10 mouse cellular contexts compared by ENCODE assay signal in the genomic region with DNA sequence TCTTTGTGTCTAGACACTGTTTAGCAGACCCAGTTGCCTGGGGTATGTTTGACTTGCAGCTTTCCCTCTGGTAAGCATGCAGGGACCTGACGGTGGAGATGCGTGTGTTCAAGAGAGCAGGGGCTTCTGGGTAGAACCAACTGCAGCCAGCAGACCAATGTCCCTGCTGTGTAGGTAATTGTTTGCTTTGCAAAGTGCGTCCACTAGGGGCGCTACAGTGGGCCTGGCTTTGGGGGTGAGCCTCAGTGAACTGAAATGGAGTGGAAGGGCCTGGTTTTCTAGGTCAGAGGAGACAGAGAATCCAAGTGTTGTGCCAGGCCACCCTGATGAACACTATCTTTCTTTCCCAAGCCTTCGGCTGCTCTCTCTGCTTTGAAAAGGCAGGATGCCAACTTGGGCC.
DNase-seq lines count a peak whose midpoint lies in the region; ATAC-seq and TF ChIP-seq lines count a peak whose summit lies in the region.
"Had no signal": no experiment of that assay in that cellular context is flagged by ENCODE, and none has a peak within 500 bp of the region (broad histone marks: within the 10 kb centered on the region; RNA-seq: fewer than 3 reads in every experiment).

No protein-coding gene starts in this region.

- no peak overlapping the region for H3K27ac ChIP-seq in kidney, postnatal 0 days
- no peak overlapping the region for H3K27ac ChIP-seq in kidney, embryonic 16.5 days (ENCODE audit: low read length)
- H3K27ac ChIP-seq in MEL (ENCODE audit: control insufficient read depth, low read depth, low read length) = no peak overlapping the region
- H3K27ac ChIP-seq in hindbrain, embryonic 10.5 days = no peak overlapping the region; the same call in 1 of the 2 replicates
- no peak overlapping the region for H3K27ac ChIP-seq in stomach, postnatal 0 days (replicated peaks)
- H3K27ac ChIP-seq: heart, embryonic 15.5 days had no signal

- H3K4me2 ChIP-seq in kidney, postnatal 0 days (ENCODE audit: low read length) = no peak overlapping the region
- H3K4me2 ChIP-seq in kidney, embryonic 16.5 days (replicated peaks; ENCODE audit: low read depth, low read length) = no peak overlapping the region
- H3K4me2 ChIP-seq in stomach, postnatal 0 days (replicated peaks; ENCODE audit: low read depth) = no peak overlapping the region
- H3K4me2 ChIP-seq: heart, embryonic 15.5 days; midbrain, embryonic 12.5 days had no signal

- TF ChIP-seq EP300 in MEL (IDR thresholded peaks at IDR 0.05; ENCODE audit: low read depth in 1 of 2, low read length in 2 of 2) = no peak
- TF ChIP-seq EP300 in stomach, postnatal 0 days (optimal IDR thresholded peaks at IDR 0.05) = no peak

- no peaks in the 10 kb centered on the region for H3K4me1 ChIP-seq in kidney, postnatal 0 days (replicated peaks; ENCODE audit: insufficient read depth, low read length)
- H3K4me1 ChIP-seq in kidney, embryonic 16.5 days (ENCODE audit: insufficient read depth, low read length) = no peaks in the 10 kb centered on the region
- no peaks in the 10 kb centered on the region for H3K4me1 ChIP-seq in MEL (ENCODE audit: control insufficient read depth in 1 of 2, insufficient read depth in 2 of 2, low read length in 2 of 2)
- peaks cover 30% of the 10 kb centered on the region for H3K4me1 ChIP-seq in hindbrain, embryonic 10.5 days (replicated peaks)
- H3K4me1 ChIP-seq in stomach, postnatal 0 days (replicated peaks; ENCODE audit: control insufficient read depth, insufficient read depth) = no peaks in the 10 kb centered on the region

- no peaks in the 10 kb centered on the region for H3K27me3 ChIP-seq in kidney, postnatal 0 days (ENCODE audit: insufficient read depth, low read length)
- no peaks in the 10 kb centered on the region for H3K27me3 ChIP-seq in kidney, embryonic 16.5 days (ENCODE audit: insufficient read depth, low read length)
- H3K27me3 ChIP-seq in MEL (ENCODE audit: control insufficient read depth in 1 of 2, insufficient read depth in 2 of 2, low read length in 2 of 2) = no peaks in the 10 kb centered on the region
- H3K27me3 ChIP-seq in hindbrain, embryonic 10.5 days (ENCODE audit: insufficient read depth, poor library complexity, severe bottlenecking) = peaks cover 3% of the 10 kb centered on the region; the same call in 1 of the 2 replicates
- H3K27me3 ChIP-seq in stomach, postnatal 0 days (ENCODE audit: control insufficient read depth, insufficient read depth, low read length) = no peaks in the 10 kb centered on the region
- H3K27me3 ChIP-seq: heart, embryonic 15.5 days; midbrain, embryonic 12.5 days had no signal

- H3K9me3 ChIP-seq in kidney, postnatal 0 days (replicated peaks; ENCODE audit: low read length) = no peaks in the 10 kb centered on the region
- no peaks in the 10 kb centered on the region for H3K9me3 ChIP-seq in kidney, embryonic 16.5 days (ENCODE audit: low read length)
- H3K9me3 ChIP-seq in MEL (replicated peaks; ENCODE audit: insufficient read depth, low read length) = no peaks in the 10 kb centered on the region
- H3K9me3 ChIP-seq in hindbrain, embryonic 10.5 days = no peaks in the 10 kb centered on the region
- no peaks in the 10 kb centered on the region for H3K9me3 ChIP-seq in stomach, postnatal 0 days (ENCODE audit: control insufficient read depth, low read length)
- H3K9me3 ChIP-seq: heart, embryonic 15.5 days; midbrain, embryonic 12.5 days had no signal

- H3K36me3 ChIP-seq in kidney, postnatal 0 days (ENCODE audit: insufficient read depth, low read length) = no peaks in the 10 kb centered on the region
- H3K36me3 ChIP-seq in kidney, embryonic 16.5 days (ENCODE audit: insufficient read depth, low read length) = no peaks in the 10 kb centered on the region
- no peaks in the 10 kb centered on the region for H3K36me3 ChIP-seq in MEL (ENCODE audit: control insufficient read depth in 1 of 2, insufficient read depth in 2 of 2, low read length in 2 of 2)
- H3K36me3 ChIP-seq in hindbrain, embryonic 10.5 days = no peaks in the 10 kb centered on the region
- no peaks in the 10 kb centered on the region for H3K36me3 ChIP-seq in stomach, postnatal 0 days (ENCODE audit: control insufficient read depth, insufficient read depth, low read length)
- H3K36me3 ChIP-seq: heart, embryonic 15.5 days; midbrain, embryonic 12.5 days had no signal

- H3K79me2 ChIP-seq in MEL (ENCODE audit: control insufficient read depth, insufficient read depth, low read length, poor library complexity) = no peaks in the 10 kb centered on the region

- no peak overlapping the region for H3K9ac ChIP-seq in kidney, postnatal 0 days (ENCODE audit: low read depth, low read length)
- no peak overlapping the region for H3K9ac ChIP-seq in kidney, embryonic 16.5 days (replicated peaks; ENCODE audit: low read length)
- H3K9ac ChIP-seq in MEL (ENCODE audit: control insufficient read depth, low read depth, low read length, poor library complexity, severe bottlenecking) = no peak overlapping the region
- no peak overlapping the region for H3K9ac ChIP-seq in stomach, postnatal 0 days (ENCODE audit: low read length)
- H3K9ac ChIP-seq: heart, embryonic 15.5 days; midbrain, embryonic 12.5 days had no signal

- DNase-seq in kidney, postnatal 0 days (ENCODE audit: low spot score) = peak; percentile 21
- DNase-seq in MEL (ENCODE audit: low read depth, low spot score) = no peak
- DNase-seq in cerebellum, adult 9-10 months = peak; percentile 25
- DNase-seq in hindbrain, embryonic 10.5 days (ENCODE audit: low spot score) = peak; percentile 51
- peak; percentile 33 for DNase-seq in stomach, postnatal 0 days (ENCODE audit: low spot score)
- no peak for DNase-seq in yolk sac, embryonic 10.5 days (ENCODE audit: low spot score)

- WGBS in kidney, postnatal 0 days = 54% methylated on average over 5 of the region's 5 CpGs
- WGBS in kidney, embryonic 16.5 days = 52% methylated on average over 5 of the region's 5 CpGs
- 53% methylated on average over 5 of the region's 5 CpGs for WGBS in hindbrain, embryonic 10.5 days
- WGBS in stomach, postnatal 0 days = 46% methylated on average over 5 of the region's 5 CpGs

- TF ChIP-seq RAD21 in MEL (IDR thresholded peaks at IDR 0.05; ENCODE audit: low read depth, low read length) = no peak

- no peak for TF ChIP-seq POLR2A in MEL (IDR thresholded peaks at IDR 0.05; ENCODE audit: control insufficient read depth in 1 of 2, insufficient read depth in 1 of 2, low read depth in 1 of 2, low read length in 2 of 2, poor library complexity in 1 of 2)

- ATAC-seq in kidney, postnatal 0 days (replicated peaks; ENCODE audit: low FRiP score, low read depth) = no peak
- ATAC-seq in kidney, embryonic 16.5 days (ENCODE audit: low FRiP score, low TSS enrichment) = no peak
- no peak for ATAC-seq in stomach, postnatal 0 days (ENCODE audit: low FRiP score, low TSS enrichment)
- ATAC-seq in megakaryocyte-erythroid progenitor cell, adult 5-6 weeks (replicated peaks; ENCODE audit: low FRiP score, low TSS enrichment, poor library complexity, severe bottlenecking) = no peak

- peak; percentile 63 for TF ChIP-seq CTCF in kidney, postnatal 0 days (IDR thresholded peaks at IDR 0.05; ENCODE audit: low read depth)
- TF ChIP-seq CTCF in MEL (IDR thresholded peaks at IDR 0.05 in 2 of 3, conservative IDR thresholded peaks at IDR 0.05 in 1 of 3; ENCODE audit: control insufficient read depth in 1 of 3, insufficient read depth in 1 of 3, low read depth in 2 of 3, low read length in 3 of 3, poor library complexity in 1 of 3, severe bottlenecking in 1 of 3) = peak in 2 of 3 experiments; percentile 5 to 18; a peak in 2 of 6 replicates
- peak; percentile 69 for TF ChIP-seq CTCF in stomach, postnatal 0 days (IDR thresholded peaks at IDR 0.05; ENCODE audit: low read depth)

- H3K4me3 ChIP-seq in kidney, postnatal 0 days (replicated peaks; ENCODE audit: low read depth, low read length) = no peak overlapping the region
- no peak overlapping the region for H3K4me3 ChIP-seq in kidney, embryonic 16.5 days (ENCODE audit: low read length)
- H3K4me3 ChIP-seq in MEL (ENCODE audit: control insufficient read depth in 1 of 2, insufficient read depth in 1 of 2, low read depth in 2 of 2, low read length in 2 of 2) = no peak overlapping the region
- no peak overlapping the region for H3K4me3 ChIP-seq in hindbrain, embryonic 10.5 days
- no peak overlapping the region for H3K4me3 ChIP-seq in stomach, postnatal 0 days (ENCODE audit: low read depth, low read length)
- H3K4me3 ChIP-seq: heart, embryonic 15.5 days; midbrain, embryonic 12.5 days had no signal

TF ChIP-seq in MEL, 35 proteins besides CTCF, POLR2A, EP300 and RAD21:
- TF ChIP-seq GATA1 (IDR thresholded peaks at IDR 0.05; ENCODE audit: low read depth, low read length) = no peak
- no peak for TF ChIP-seq MAFK (IDR thresholded peaks at IDR 0.05; ENCODE audit: borderline replicate concordance, low read depth, low read length)
- no peak for TF ChIP-seq CHD2 (IDR thresholded peaks at IDR 0.05; ENCODE audit: low read length)
- TF ChIP-seq RCOR1 (IDR thresholded peaks at IDR 0.05; ENCODE audit: low read depth, low read length) = no peak
- TF ChIP-seq POLR2AphosphoS5 (IDR thresholded peaks at IDR 0.05; ENCODE audit: borderline replicate concordance, low read depth, low read length) = no peak
- TF ChIP-seq ELF1 (IDR thresholded peaks at IDR 0.05; ENCODE audit: low read depth, low read length) = no peak
- TF ChIP-seq SMC3 (IDR thresholded peaks at IDR 0.05; ENCODE audit: low read depth, low read length) = no peak
- TF ChIP-seq MAX (IDR thresholded peaks at IDR 0.05; ENCODE audit: low read length) = no peak
- TF ChIP-seq NELFE (IDR thresholded peaks at IDR 0.05; ENCODE audit: low read depth, low read length) = no peak
- no peak for TF ChIP-seq MYB (IDR thresholded peaks at IDR 0.05; ENCODE audit: low read depth, low read length)
- TF ChIP-seq MYC (IDR thresholded peaks at IDR 0.05; ENCODE audit: low read depth, low read length) = no peak

Comparison
In these comparisons a context has a peak if more than half of its experiments do, and no peak if none do; other contexts are left out.
1. DNase-seq: peak in kidney, postnatal 0 days (single experiment), cerebellum, adult 9-10 months (single experiment), hindbrain, embryonic 10.5 days (single experiment) and stomach, postnatal 0 days (single experiment); none in MEL (single experiment) and yolk sac, embryonic 10.5 days (single experiment).
2. CTCF ChIP-seq: peak in every context shown above with its lines; median percentile 69 in stomach, postnatal 0 days; 63 in kidney, postnatal 0 days; 12 in MEL.